Mouse (Mus musculus) spleen, adult 2 months (tissue): ENCODE measurements around the gene Il21.

Source experiments
- CTCF ChIP-seq: fragments of 200-500 bp; IDR thresholded peaks from 2 replicates; pipeline ENCODE4 v1.5.1; 2011; ENCODE audit warnings: mild to moderate bottlenecking, inconsistent platforms; ENCODE audit not compliant: insufficient read depth, insufficient read length, insufficient replicate concordance; ENCODE audit errors: extremely low read depth
- POLR2A ChIP-seq: fragments of 200-500 bp; IDR thresholded peaks from 2 replicates; pipeline ENCODE4 v1.6.1; 2011; ENCODE audit warnings: low read depth, low read length, inconsistent platforms

DNA sequence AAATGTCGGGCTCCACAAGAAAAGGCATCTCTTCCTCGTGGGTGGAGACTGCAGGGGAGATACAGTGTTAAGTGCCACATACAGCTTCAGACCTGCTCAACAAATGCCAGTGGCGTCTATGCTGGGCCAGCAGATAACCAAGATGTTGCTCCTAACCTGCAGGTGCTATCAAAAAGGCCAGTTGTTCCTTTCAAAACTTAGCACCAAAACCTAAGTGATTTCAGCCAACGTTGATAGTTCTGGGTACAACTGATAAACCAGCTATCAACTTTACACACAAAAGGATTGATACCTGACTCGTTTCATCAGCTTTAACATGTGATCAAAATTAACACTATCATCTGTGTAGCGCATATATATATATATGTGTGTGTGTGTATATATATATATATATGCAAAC lies 42.2 kb upstream of the Il21 start:
- TF ChIP-seq POLR2A (no peak), CTCF (no peak)
